Mouse (Mus musculus): ENCODE data around the gene Ssh2.

GRCm38 (mm10) chr11:77347273-77347672, 131.2 kb downstream of the Ssh2 start:
- TF ChIP-seq POLR2A (IDR thresholded peaks at IDR 0.05; ENCODE audit: low read depth, low read length) (no peak), CTCF (IDR thresholded peaks at IDR 0.05; ENCODE audit: borderline replicate concordance, insufficient read depth, low read length) (no peak)
